Mouse (Mus musculus): Measurements from ENCODE around the gene 4933411K16Rik. TPM values are rescaled to one million over a fixed set of nuclear protein-coding genes. Genes with fewer than 3 reads are reported as not detected.
A peak's percentile ranks its signal among the peaks of the same experiment; 100 is the strongest.

4933411K16Rik gene
- polyA plus RNA-seq, 1 experiment, result 0.30 TPM

DNA sequence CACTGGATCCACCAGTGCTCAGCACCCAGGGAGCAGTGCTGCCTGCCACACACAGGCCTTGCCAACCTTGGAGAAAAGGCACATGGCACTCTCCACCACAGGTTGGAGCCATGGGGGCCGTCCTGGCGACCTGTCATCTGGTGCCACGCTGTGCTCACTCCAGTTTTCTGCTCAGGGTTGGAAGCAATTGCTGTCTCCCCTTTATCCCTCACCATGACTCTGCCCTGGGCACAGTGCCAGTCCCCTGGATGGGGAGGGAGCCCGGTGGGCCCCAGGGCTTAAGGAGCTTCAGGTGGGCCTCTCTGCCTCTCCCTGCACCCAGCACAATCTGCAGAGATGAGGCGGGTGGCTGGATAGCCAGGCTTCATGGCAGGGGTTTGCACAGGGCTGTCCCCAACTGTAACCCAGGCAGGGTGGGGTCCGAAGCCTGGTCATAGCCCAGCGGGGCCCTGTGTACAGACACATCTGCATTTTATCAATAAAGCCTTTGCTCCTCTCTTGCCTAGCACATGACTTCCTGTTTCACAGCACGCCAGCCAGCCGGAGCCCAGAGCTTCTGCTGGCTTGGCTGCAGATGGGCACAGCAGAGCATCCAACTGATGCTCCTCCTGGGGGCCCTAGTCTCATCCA is 17.8 kb upstream of the 4933411K16Rik start:
- Histone ChIP-seq H3ac (ENCODE audit: control insufficient read depth, insufficient read length) (no peak overlapping the region), H3K36me3 (ENCODE audit: control insufficient read depth, insufficient read depth) (peaks cover 15% of the 10 kb centered on the region), H3K79me2 (ENCODE audit: control insufficient read depth, insufficient read depth) (peaks cover 19% of the 10 kb centered on the region), H3K4me2 (ENCODE audit: low read depth) (no peak overlapping the region), H3K4me3 (no peak overlapping the region), H3K27me3 (ENCODE audit: control insufficient read depth, insufficient read depth, insufficient read length) (no peaks in the 10 kb centered on the region)
- no peak for TF ChIP-seq TCF12 (IDR thresholded peaks at IDR 0.05; ENCODE audit: insufficient read depth, poor library complexity, severe bottlenecking)
- TF ChIP-seq MYOG (IDR thresholded peaks at IDR 0.05; ENCODE audit: control insufficient read depth in 1 of 3, insufficient read depth in 1 of 3, insufficient read length in 2 of 3, low read depth in 2 of 3), result no peak
- TF ChIP-seq SRF (IDR thresholded peaks at IDR 0.05; ENCODE audit: control insufficient read depth, insufficient read length, low read depth), result no peak
- TF ChIP-seq E2F4 (IDR thresholded peaks at IDR 0.05; ENCODE audit: insufficient read depth), result no peak
- TF ChIP-seq REST (IDR thresholded peaks at IDR 0.05; ENCODE audit: insufficient read depth, insufficient read length), result no peak
- TF ChIP-seq CEBPB (IDR thresholded peaks at IDR 0.05; ENCODE audit: insufficient read depth, poor library complexity, severe bottlenecking), result no peak
- TF ChIP-seq USF1 (IDR thresholded peaks at IDR 0.05; ENCODE audit: low read depth), result no peak
- TF ChIP-seq MYOD1 (IDR thresholded peaks at IDR 0.05; ENCODE audit: control insufficient read depth in 1 of 3, insufficient read length in 2 of 3, low read depth in 2 of 3), result no peak
- no peak for TF ChIP-seq POLR2AphosphoS2 (IDR thresholded peaks at IDR 0.05; ENCODE audit: insufficient read length, low read depth)
- no peak for TF ChIP-seq MAX (IDR thresholded peaks at IDR 0.05; ENCODE audit: low read depth)
- TF ChIP-seq TCF3 (IDR thresholded peaks at IDR 0.05; ENCODE audit: insufficient read length, low read depth), result no peak
- no peak for TF ChIP-seq POLR2A (IDR thresholded peaks at IDR 0.05; ENCODE audit: insufficient read length, low read depth)

DNA sequence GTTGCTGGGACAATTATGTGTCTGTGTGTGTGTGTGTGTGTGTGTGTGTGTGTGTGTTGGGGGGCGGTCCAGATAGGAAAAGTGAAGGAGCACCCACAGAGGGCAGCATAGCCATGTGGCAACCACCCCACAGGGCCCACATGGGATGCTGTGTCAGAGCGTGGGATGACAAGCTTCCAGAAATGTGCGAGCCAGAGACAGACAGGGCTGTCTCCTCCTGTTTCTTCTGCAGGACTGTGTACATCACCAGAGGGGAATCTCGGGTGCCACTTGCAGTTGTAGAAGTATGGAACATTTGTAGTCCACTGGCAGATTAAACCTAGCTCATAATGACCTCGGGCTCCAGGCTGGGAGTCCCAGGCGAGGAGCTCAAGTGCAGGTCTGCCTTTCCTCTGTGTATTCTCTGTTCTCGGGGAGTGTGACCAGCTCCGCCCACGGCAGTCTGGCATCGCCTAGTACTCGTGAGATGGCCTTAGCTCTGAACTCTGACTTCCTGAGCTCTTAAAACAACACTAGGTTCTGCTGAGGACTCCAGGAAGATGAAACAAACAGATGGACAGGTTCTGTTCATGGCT is 17.1 kb upstream of the 4933411K16Rik start:
- Histone ChIP-seq H3K4me2 (ENCODE audit: low read depth) (no peak overlapping the region), H3K36me3 (ENCODE audit: control insufficient read depth, insufficient read depth) (peaks cover 15% of the 10 kb centered on the region), H3K4me3 (no peak overlapping the region), H3K27me3 (ENCODE audit: control insufficient read depth, insufficient read depth, insufficient read length) (no peaks in the 10 kb centered on the region), H3ac (ENCODE audit: control insufficient read depth, insufficient read length) (no peak overlapping the region), H3K79me2 (ENCODE audit: control insufficient read depth, insufficient read depth) (peaks cover 12% of the 10 kb centered on the region)
- no peak for TF ChIP-seq TCF12 (IDR thresholded peaks at IDR 0.05; ENCODE audit: insufficient read depth, poor library complexity, severe bottlenecking)
- TF ChIP-seq MAX (IDR thresholded peaks at IDR 0.05; ENCODE audit: low read depth), result no peak
- TF ChIP-seq MYOG (IDR thresholded peaks at IDR 0.05; ENCODE audit: control insufficient read depth in 1 of 3, insufficient read depth in 1 of 3, insufficient read length in 2 of 3, low read depth in 2 of 3), result no peak
- no peak for TF ChIP-seq E2F4 (IDR thresholded peaks at IDR 0.05; ENCODE audit: insufficient read depth)
- TF ChIP-seq POLR2AphosphoS2 (IDR thresholded peaks at IDR 0.05; ENCODE audit: insufficient read length, low read depth), result no peak
- TF ChIP-seq USF1 (IDR thresholded peaks at IDR 0.05; ENCODE audit: low read depth), result no peak
- TF ChIP-seq MYOD1 (IDR thresholded peaks at IDR 0.05; ENCODE audit: control insufficient read depth in 1 of 3, insufficient read length in 2 of 3, low read depth in 2 of 3), result no peak
- TF ChIP-seq TCF3 (IDR thresholded peaks at IDR 0.05; ENCODE audit: insufficient read length, low read depth), result no peak
- TF ChIP-seq CEBPB (IDR thresholded peaks at IDR 0.05; ENCODE audit: insufficient read depth, poor library complexity, severe bottlenecking), result no peak
- no peak for TF ChIP-seq SRF (IDR thresholded peaks at IDR 0.05; ENCODE audit: control insufficient read depth, insufficient read length, low read depth)
- TF ChIP-seq REST (IDR thresholded peaks at IDR 0.05; ENCODE audit: insufficient read depth, insufficient read length), result no peak
- TF ChIP-seq POLR2A (IDR thresholded peaks at IDR 0.05; ENCODE audit: insufficient read length, low read depth), result no peak

DNA sequence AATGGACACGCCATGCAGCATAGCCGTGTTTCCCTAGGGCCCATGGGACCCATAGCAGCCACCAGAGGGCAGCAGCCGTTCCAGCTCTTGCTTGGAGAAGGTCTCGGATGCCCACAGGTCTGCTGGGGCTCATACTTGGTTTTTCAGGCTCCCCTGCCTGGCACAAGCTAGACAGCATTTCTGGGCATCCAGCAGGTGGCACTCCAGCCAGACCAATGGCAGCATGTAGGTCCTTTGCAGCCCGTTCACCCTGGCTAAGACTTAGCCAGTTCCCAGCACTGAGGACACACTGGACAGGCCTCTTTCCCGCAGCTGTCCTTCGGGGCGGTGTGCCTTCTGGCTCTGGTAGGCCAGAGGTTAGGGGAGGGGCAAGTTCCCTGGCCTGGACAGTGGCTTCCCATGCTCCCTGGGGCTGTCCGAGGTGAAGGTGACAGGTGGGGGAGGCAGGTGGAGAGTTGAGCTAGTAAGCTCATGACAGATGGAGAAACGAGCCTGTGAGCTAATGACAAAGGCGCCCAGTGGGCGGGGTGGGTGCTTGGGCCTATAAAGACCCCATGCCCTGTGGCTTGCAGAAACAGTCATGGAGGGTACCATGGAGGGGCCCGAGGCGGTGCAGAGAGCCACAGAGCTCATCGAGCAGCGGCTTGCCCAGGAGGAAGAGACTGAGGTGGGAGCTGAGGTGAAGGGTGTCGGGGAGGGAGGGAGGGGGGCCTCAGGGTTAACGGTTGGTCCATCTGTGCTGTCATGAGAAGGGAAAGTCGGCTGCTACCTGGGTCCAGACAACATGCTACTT is 16.4 kb upstream of the 4933411K16Rik start, which contains the start of gene Ankrd2:
Ankrd2 (plus strand) TSS at position 545 of the 793 bp plus-strand sequence.
- Histone ChIP-seq H3K4me2 (ENCODE audit: low read depth) (no peak within 1 kb of the TSS), H3K27me3 (ENCODE audit: control insufficient read depth, insufficient read depth, insufficient read length) (no peaks in the 10 kb centered on the region), H3K36me3 (ENCODE audit: control insufficient read depth, insufficient read depth) (peaks cover 15% of the 10 kb centered on the region), H3K79me2 (ENCODE audit: control insufficient read depth, insufficient read depth) (peaks cover 7% of the 10 kb centered on the region), H3K4me3 (no peak within 1 kb of the TSS), H3ac (ENCODE audit: control insufficient read depth, insufficient read length) (no peak within 1 kb of the TSS)
- TF ChIP-seq MYOG (IDR thresholded peaks at IDR 0.05; ENCODE audit: control insufficient read depth in 1 of 3, insufficient read depth in 1 of 3, insufficient read length in 2 of 3, low read depth in 2 of 3), result peak; percentile 63 to 97 (median 74)
- TF ChIP-seq TCF3 (IDR thresholded peaks at IDR 0.05; ENCODE audit: insufficient read length, low read depth), result peak; percentile 52
- TF ChIP-seq TCF12 (IDR thresholded peaks at IDR 0.05; ENCODE audit: insufficient read depth, poor library complexity, severe bottlenecking), result peak; percentile 1
- TF ChIP-seq POLR2A (IDR thresholded peaks at IDR 0.05; ENCODE audit: insufficient read length, low read depth), result no peak
- TF ChIP-seq MYOD1 (IDR thresholded peaks at IDR 0.05; ENCODE audit: control insufficient read depth in 1 of 3, insufficient read length in 2 of 3, low read depth in 2 of 3), result peak in 2 of 3 experiments; percentile 70 to 82
- no peak for TF ChIP-seq CEBPB (IDR thresholded peaks at IDR 0.05; ENCODE audit: insufficient read depth, poor library complexity, severe bottlenecking)

DNA sequence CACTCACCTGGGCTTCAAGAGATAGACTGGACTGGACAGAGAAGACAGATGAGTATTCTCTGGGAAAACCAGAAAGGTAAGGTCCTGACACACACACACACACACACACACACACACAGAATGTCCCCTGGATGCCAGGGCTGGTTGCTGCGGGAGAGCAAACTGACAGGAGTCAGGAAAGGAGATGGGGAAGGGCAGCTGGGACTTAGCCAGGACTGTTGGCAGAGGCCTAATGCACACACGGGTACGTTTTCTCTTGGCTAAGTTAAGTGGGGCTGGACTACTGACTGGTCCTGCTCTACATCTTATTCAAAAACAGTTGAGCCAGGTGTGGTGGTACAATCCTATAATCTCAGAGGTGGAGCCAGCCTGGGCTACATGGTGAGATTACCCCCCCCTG is 15.7 kb upstream of the 4933411K16Rik start:
- no peak overlapping the region for H3K4me3 ChIP-seq
- TF ChIP-seq POLR2AphosphoS2 (IDR thresholded peaks at IDR 0.05; ENCODE audit: insufficient read length, low read depth), result no peak
- no peak for TF ChIP-seq POLR2A (IDR thresholded peaks at IDR 0.05; ENCODE audit: insufficient read length, low read depth)
- TF ChIP-seq CEBPB (IDR thresholded peaks at IDR 0.05; ENCODE audit: insufficient read depth, poor library complexity, severe bottlenecking), result no peak
- peak in 1 of 3 experiments; percentile 39 for TF ChIP-seq MYOG (IDR thresholded peaks at IDR 0.05; ENCODE audit: control insufficient read depth in 1 of 3, insufficient read depth in 1 of 3, insufficient read length in 2 of 3, low read depth in 2 of 3)
- TF ChIP-seq MYOD1 (IDR thresholded peaks at IDR 0.05; ENCODE audit: control insufficient read depth in 1 of 3, insufficient read length in 2 of 3, low read depth in 2 of 3), result peak in 2 of 3 experiments; percentile 34 to 67
- no peak for TF ChIP-seq E2F4 (IDR thresholded peaks at IDR 0.05; ENCODE audit: insufficient read depth)
- no peak overlapping the region for H3ac ChIP-seq (ENCODE audit: control insufficient read depth, insufficient read length)
- no peaks in the 10 kb centered on the region for H3K27me3 ChIP-seq (ENCODE audit: control insufficient read depth, insufficient read depth, insufficient read length)
- no peak overlapping the region for H3K4me2 ChIP-seq (ENCODE audit: low read depth)
- peaks cover 5% of the 10 kb centered on the region for H3K79me2 ChIP-seq (ENCODE audit: control insufficient read depth, insufficient read depth)
- H3K36me3 ChIP-seq (ENCODE audit: control insufficient read depth, insufficient read depth), result peaks cover 15% of the 10 kb centered on the region

Measured in myocyte (in vitro differentiated cells).